Mouse (Mus musculus): ENCODE data around the gene Ccdc142. TPM values are rescaled to one million over a fixed set of nuclear protein-coding genes. Genes with fewer than 3 reads are reported as not detected.

Gene Ccdc142
- polyA plus RNA-seq, 1 experiment from 2014 or later: 2.2 TPM

DNA sequence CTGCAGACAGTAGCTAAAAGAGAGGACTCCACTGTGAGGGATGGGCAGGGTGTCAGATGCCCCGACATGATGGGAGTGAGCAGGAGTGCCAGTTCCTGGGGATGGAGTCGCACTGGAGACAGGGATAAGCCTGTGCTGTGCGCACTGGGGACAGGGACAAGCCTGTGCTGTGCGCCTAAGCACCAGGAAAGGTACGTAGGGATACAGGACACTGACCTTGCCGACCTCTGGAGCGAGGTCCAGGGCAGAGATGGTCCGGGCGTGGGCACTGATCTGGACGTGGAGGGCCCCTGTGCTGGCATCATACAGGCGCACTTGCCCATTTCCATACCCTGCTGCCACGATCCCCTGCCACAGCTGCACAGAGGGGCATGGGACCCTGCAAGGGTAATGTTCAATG, 51.6 kb downstream of the Ccdc142 start:
- Histone ChIP-seq H3K27ac (replicated peaks in 1 of 2; ENCODE audit: control insufficient read depth in 1 of 2, insufficient read depth in 1 of 2, low read depth in 2 of 2, low read length in 2 of 2) (no peak overlapping the region), H3K4me3 (ENCODE audit: control insufficient read depth in 1 of 2, insufficient read depth in 1 of 2, low read depth in 1 of 2, low read length in 2 of 2) (no peak overlapping the region), H3K36me3 (ENCODE audit: control insufficient read depth, insufficient read depth, low read length) (peaks cover 40% of the 10 kb centered on the region), H3K27me3 (ENCODE audit: control insufficient read depth, insufficient read depth, low read length) (no peaks in the 10 kb centered on the region), H3K9me3 (ENCODE audit: control insufficient read depth, low read length) (no peaks in the 10 kb centered on the region), H3K4me1 (ENCODE audit: control insufficient read depth in 2 of 2, insufficient read depth in 2 of 2, low read length in 2 of 2) (peaks cover 5% of the 10 kb centered on the region in 2 experiments; a peak in 2 of 4 replicates), H3K9ac (ENCODE audit: low read length) (no peak overlapping the region), H3K4me2 (ENCODE audit: low read length) (no peak overlapping the region)
- 84% methylated on average over 12 of the region's 12 CpGs for WGBS
- ATAC-seq (ENCODE audit: insufficient number of reproducible peaks, insufficient read depth, low FRiP score, low read depth): peak; percentile 15; the same call in 1 of the 2 replicates

DNA sequence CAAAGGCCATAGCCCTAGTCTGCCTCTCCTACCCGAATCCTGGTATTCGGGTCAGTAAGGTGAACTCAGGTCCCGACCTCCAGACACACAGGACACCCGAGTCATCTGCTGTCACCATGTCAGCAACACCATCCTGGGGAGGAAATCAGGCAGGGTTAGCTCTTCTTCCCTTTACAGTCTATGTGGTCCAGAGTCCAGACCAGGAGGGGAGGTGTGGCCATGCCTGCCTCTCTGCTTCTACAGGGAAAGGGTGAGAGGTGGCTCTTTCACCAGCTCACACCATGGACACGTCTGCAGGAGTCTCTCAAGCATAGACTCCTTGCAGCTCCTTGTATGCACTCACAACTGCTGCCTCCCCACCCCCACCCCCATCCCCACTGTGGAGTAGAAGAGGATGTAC, 52.1 kb downstream of the Ccdc142 start:
- Histone ChIP-seq H3K4me2 (ENCODE audit: low read length) (no peak overlapping the region), H3K36me3 (ENCODE audit: control insufficient read depth, insufficient read depth, low read length) (peaks cover 35% of the 10 kb centered on the region), H3K9ac (ENCODE audit: low read length) (no peak overlapping the region), H3K27me3 (ENCODE audit: control insufficient read depth, insufficient read depth, low read length) (no peaks in the 10 kb centered on the region), H3K4me1 (ENCODE audit: control insufficient read depth in 2 of 2, insufficient read depth in 2 of 2, low read length in 2 of 2) (peaks cover 5% of the 10 kb centered on the region in 2 experiments; a peak in 2 of 4 replicates), H3K9me3 (ENCODE audit: control insufficient read depth, low read length) (no peaks in the 10 kb centered on the region), H3K27ac (replicated peaks in 1 of 2; ENCODE audit: control insufficient read depth in 1 of 2, insufficient read depth in 1 of 2, low read depth in 2 of 2, low read length in 2 of 2) (no peak overlapping the region), H3K4me3 (ENCODE audit: control insufficient read depth in 1 of 2, insufficient read depth in 1 of 2, low read depth in 1 of 2, low read length in 2 of 2) (no peak overlapping the region)
- ATAC-seq (ENCODE audit: insufficient number of reproducible peaks, insufficient read depth, low FRiP score, low read depth): no peak
- 60% methylated on average over 5 of the region's 5 CpGs for WGBS

- no peaks in the 10 kb centered on the region for H3K9me3 ChIP-seq (ENCODE audit: control insufficient read depth, low read length)
- H3K27me3 ChIP-seq (ENCODE audit: control insufficient read depth, insufficient read depth, low read length): peaks cover 9% of the 10 kb centered on the region
- H3K4me2 ChIP-seq (ENCODE audit: low read length): peak overlapping the region; percentile 90
- H3K27ac ChIP-seq (replicated peaks in 1 of 2; ENCODE audit: control insufficient read depth in 1 of 2, insufficient read depth in 1 of 2, low read depth in 2 of 2, low read length in 2 of 2): no peak overlapping the region
- peak overlapping the region; percentile 70 for H3K9ac ChIP-seq (ENCODE audit: low read length)
- peak overlapping the region; percentile 51 to 60 for H3K4me3 ChIP-seq (ENCODE audit: control insufficient read depth in 1 of 2, insufficient read depth in 1 of 2, low read depth in 1 of 2, low read length in 2 of 2)
- H3K36me3 ChIP-seq (ENCODE audit: control insufficient read depth, insufficient read depth, low read length): peaks cover 19% of the 10 kb centered on the region
- 8% methylated on average over 23 of the region's 23 CpGs for WGBS
- ATAC-seq (ENCODE audit: insufficient number of reproducible peaks, insufficient read depth, low FRiP score, low read depth): no peak
- H3K4me1 ChIP-seq (ENCODE audit: control insufficient read depth in 2 of 2, insufficient read depth in 2 of 2, low read length in 2 of 2): peaks cover 5% of the 10 kb centered on the region in 2 experiments; a peak in 2 of 4 replicates
Observed at GRCm38 (mm10) chr6:83155552-83156238, 54.3 kb downstream of the Ccdc142 start.

- H3K9ac ChIP-seq (ENCODE audit: low read length): peak within 1 kb of the TSS; percentile 70
- peaks cover 5% of the 10 kb centered on the region in 2 experiments; a peak in 2 of 4 replicates for H3K4me1 ChIP-seq (ENCODE audit: control insufficient read depth in 2 of 2, insufficient read depth in 2 of 2, low read length in 2 of 2)
- H3K9me3 ChIP-seq (ENCODE audit: control insufficient read depth, low read length): no peaks in the 10 kb centered on the region
- peak; percentile 63; the same call in 1 of the 2 replicates for ATAC-seq (ENCODE audit: insufficient number of reproducible peaks, insufficient read depth, low FRiP score, low read depth)
- peak within 1 kb of the TSS; percentile 51 to 60 for H3K4me3 ChIP-seq (ENCODE audit: control insufficient read depth in 1 of 2, insufficient read depth in 1 of 2, low read depth in 1 of 2, low read length in 2 of 2)
- no peak within 1 kb of the TSS for H3K27ac ChIP-seq (replicated peaks in 1 of 2; ENCODE audit: control insufficient read depth in 1 of 2, insufficient read depth in 1 of 2, low read depth in 2 of 2, low read length in 2 of 2)
- H3K4me2 ChIP-seq (ENCODE audit: low read length): peak within 1 kb of the TSS; percentile 90
- WGBS: 3% methylated on average over 32 of the region's 32 CpGs
- peaks cover 15% of the 10 kb centered on the region for H3K36me3 ChIP-seq (ENCODE audit: control insufficient read depth, insufficient read depth, low read length)
- peaks cover 15% of the 10 kb centered on the region for H3K27me3 ChIP-seq (ENCODE audit: control insufficient read depth, insufficient read depth, low read length)
Observed at GRCm38 (mm10) chr6:83156259-83156684, 54.9 kb downstream of the Ccdc142 start, which contains the start of the genes Wdr54 and 1700003E16Rik. TSS of gene Wdr54 (minus strand) at chr6:83156397. TSS of gene 1700003E16Rik (plus strand) at chr6:83156404.

MicroRNAs within 50 kb of the gene (microRNA counts, 519-probe panel; counts per million panel counts)
- microRNA mmu-miR-3470a+mmu-miR-3470b: 322 counts per million, percentile 70 among the panel's probes with 10 or more counts

Small RNA genes within 50 kb of the gene (microRNA-seq; reads per million reads assigned to microRNA genes)
- gene Mir3470a: not detected

Other genes with a start within 250 kb of the Ccdc142 start
- gene Sema4f, start 161.8 kb upstream of the Ccdc142 start, polyA plus RNA-seq (2014; fragmentation: Nextera tagmentation; extraction: Ambion mirVana): not detected in 2 replicates
- 0.35 and 1.4 TPM in 2 replicates for gene M1ap, start 154.7 kb upstream of the Ccdc142 start, polyA plus RNA-seq (2014; fragmentation: Nextera tagmentation; extraction: Ambion mirVana)
- 4.3 and 6.4 TPM in 2 replicates for gene Dok1, start 68.1 kb upstream of the Ccdc142 start, polyA plus RNA-seq (2014; fragmentation: Nextera tagmentation; extraction: Ambion mirVana)
- 3.8 and 6.2 TPM in 2 replicates for gene Loxl3, start 67.4 kb upstream of the Ccdc142 start, polyA plus RNA-seq (2014; fragmentation: Nextera tagmentation; extraction: Ambion mirVana)
- gene Aup1, start 47.1 kb upstream of the Ccdc142 start, polyA plus RNA-seq (2014; fragmentation: Nextera tagmentation; extraction: Ambion mirVana): 87.8 and 95.5 TPM in 2 replicates
- 42.8 and 47.6 TPM in 2 replicates for gene Htra2, start 46.3 kb upstream of the Ccdc142 start, polyA plus RNA-seq (2014; fragmentation: Nextera tagmentation; extraction: Ambion mirVana)
- gene Dqx1, start 43.8 kb upstream of the Ccdc142 start, polyA plus RNA-seq (2014; fragmentation: Nextera tagmentation; extraction: Ambion mirVana): 0.38 and 0.46 TPM in 2 replicates
- gene Tlx2, start 31.3 kb upstream of the Ccdc142 start, polyA plus RNA-seq (2014; fragmentation: Nextera tagmentation; extraction: Ambion mirVana): 0.30 and 1.9 TPM in 2 replicates
- 14.1 and 16.8 TPM in 2 replicates for gene Pcgf1, start 23.7 kb upstream of the Ccdc142 start, polyA plus RNA-seq (2014; fragmentation: Nextera tagmentation; extraction: Ambion mirVana)
- gene Lbx2, start 15.2 kb upstream of the Ccdc142 start, polyA plus RNA-seq (2014; fragmentation: Nextera tagmentation; extraction: Ambion mirVana): 0.28 TPM in 1 of 2 replicates, not detected in the other
- 1.3 and 1.5 TPM in 2 replicates for gene Gm42688, start within 50 bp of the Ccdc142 start, polyA plus RNA-seq (2014; fragmentation: Nextera tagmentation; extraction: Ambion mirVana)
- gene Mrpl53, start 7.4 kb downstream of the Ccdc142 start, polyA plus RNA-seq (2014; fragmentation: Nextera tagmentation; extraction: Ambion mirVana): 179 and 180 TPM in 2 replicates
- gene Mogs, start 13.9 kb downstream of the Ccdc142 start, polyA plus RNA-seq (2014; fragmentation: Nextera tagmentation; extraction: Ambion mirVana): 17.8 and 21.6 TPM in 2 replicates
- gene Wbp1, start 20.0 kb downstream of the Ccdc142 start, polyA plus RNA-seq (2014; fragmentation: Nextera tagmentation; extraction: Ambion mirVana): 76.0 and 94.5 TPM in 2 replicates
- gene Ino80b, start 23.8 kb downstream of the Ccdc142 start, polyA plus RNA-seq (2014; fragmentation: Nextera tagmentation; extraction: Ambion mirVana): 10.3 and 11.3 TPM in 2 replicates
- 9.9 and 11.6 TPM in 2 replicates for gene Rtkn, start 33.9 kb downstream of the Ccdc142 start, polyA plus RNA-seq (2014; fragmentation: Nextera tagmentation; extraction: Ambion mirVana)
- 6.0 and 6.2 TPM in 2 replicates for gene Wdr54, start 54.8 kb downstream of the Ccdc142 start, polyA plus RNA-seq (2014; fragmentation: Nextera tagmentation; extraction: Ambion mirVana)
- gene 1700003E16Rik, start 54.8 kb downstream of the Ccdc142 start, polyA plus RNA-seq (2014; fragmentation: Nextera tagmentation; extraction: Ambion mirVana): 0.31 and 0.43 TPM in 2 replicates
- gene Dctn1, start 64.3 kb downstream of the Ccdc142 start, polyA plus RNA-seq (2014; fragmentation: Nextera tagmentation; extraction: Ambion mirVana): 53.1 and 60.2 TPM in 2 replicates
- 0.11 and 0.16 TPM in 2 replicates for gene Slc4a5, start 118.2 kb downstream of the Ccdc142 start, polyA plus RNA-seq (2014; fragmentation: Nextera tagmentation; extraction: Ambion mirVana)
- 23.2 and 24.1 TPM in 2 replicates for gene Mthfd2, start 224.3 kb downstream of the Ccdc142 start, polyA plus RNA-seq (2014; fragmentation: Nextera tagmentation; extraction: Ambion mirVana)
- gene Mob1a, start 224.4 kb downstream of the Ccdc142 start, polyA plus RNA-seq (2014; fragmentation: Nextera tagmentation; extraction: Ambion mirVana): 34.9 and 36.2 TPM in 2 replicates
- 297 and 314 TPM in 2 replicates for gene Bola3, start 247.5 kb downstream of the Ccdc142 start, polyA plus RNA-seq (2014; fragmentation: Nextera tagmentation; extraction: Ambion mirVana)

All from heart, embryonic 14.5 days (tissue).